Mouse (Mus musculus) cerebellum, postnatal 36 days (tissue): ENCODE data around the gene Il11ra1.
"Not testable (repeated sequence)": the region's sequence is repeated elsewhere in the genome, so short reads cannot be mapped to it uniquely, and the experiment has no call there.

Experiments used
- DNase-seq, 2 experiments: peaks; one replicate each; pipeline ENCODE4 v3.0.0; 2021 to 2022; ENCODE audit warnings: mixed read lengths in 2 of 2

The Il11ra1 gene

DNA sequence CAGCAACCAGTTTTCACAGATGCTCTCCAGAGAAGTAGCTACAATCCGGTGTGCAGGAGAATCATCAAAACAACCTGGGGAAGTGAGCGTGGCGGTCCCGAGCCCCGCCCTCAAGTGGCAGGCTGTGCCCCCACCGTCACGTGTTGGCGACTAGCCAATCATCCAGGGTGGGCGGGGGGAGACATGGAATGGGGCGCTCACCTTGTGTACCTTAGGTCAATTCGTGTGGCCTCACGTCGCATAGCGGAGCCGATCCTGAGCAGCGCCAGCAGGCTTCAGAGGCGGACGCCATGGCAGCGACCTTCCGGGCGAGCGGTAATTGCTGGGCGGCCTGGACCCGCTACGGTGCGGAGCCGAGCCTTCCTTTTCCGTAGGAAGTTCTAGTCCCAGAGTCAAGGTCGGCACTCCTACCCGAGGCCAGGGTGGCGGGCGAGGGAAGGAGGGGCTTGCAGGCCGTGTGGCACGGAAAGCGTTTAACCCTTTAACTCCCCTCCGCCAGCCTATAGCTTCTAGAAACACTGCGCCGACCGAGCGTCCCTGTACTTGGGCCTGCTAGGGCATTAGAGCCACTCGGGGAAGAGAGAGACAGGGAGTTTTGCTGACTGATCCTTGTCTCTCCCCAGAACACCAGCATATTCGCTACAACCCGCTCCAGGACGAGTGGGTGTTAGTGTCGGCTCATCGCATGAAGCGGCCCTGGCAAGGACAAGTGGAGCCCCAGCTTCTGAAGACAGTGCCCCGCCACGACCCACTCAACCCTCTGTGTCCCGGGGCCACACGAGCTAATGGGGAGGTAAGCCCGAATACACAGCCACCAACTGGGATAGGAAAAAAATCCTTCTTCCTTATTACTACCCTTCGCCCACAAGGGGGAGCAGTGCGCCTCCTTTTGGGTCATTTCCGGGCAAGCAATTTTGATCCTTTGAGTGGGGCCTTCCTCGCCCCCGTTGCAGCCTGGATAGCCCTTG lies 55.8 kb downstream of the Il11ra1 start, which contains the start of gene Sigmar1:
TSS of gene Sigmar1 (minus strand) at position 820 of the 968 bp plus-strand sequence.
- peak; percentile 85 to 88 for DNase-seq

DNA sequence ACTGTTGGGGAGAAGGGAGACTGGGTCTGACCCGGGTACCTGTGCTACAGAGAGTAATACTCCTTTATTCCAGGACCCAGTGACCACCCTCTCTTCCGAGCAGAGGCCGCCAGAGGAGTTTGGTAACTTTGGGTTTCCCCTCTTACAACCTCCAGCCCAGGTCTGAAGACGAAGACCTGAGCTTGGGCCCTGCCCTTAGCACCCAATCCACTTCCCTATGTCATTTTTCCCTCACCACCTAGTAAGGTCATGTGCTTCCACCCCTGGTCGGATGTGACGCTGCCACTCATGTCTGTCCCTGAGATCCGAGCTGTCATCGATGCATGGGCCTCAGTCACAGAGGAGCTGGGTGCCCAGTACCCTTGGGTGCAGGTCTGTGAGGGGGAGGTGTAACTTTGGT lies 56.7 kb downstream of the Il11ra1 start:
- peak in 1 of 2 experiments; percentile 21 for DNase-seq

DNA sequence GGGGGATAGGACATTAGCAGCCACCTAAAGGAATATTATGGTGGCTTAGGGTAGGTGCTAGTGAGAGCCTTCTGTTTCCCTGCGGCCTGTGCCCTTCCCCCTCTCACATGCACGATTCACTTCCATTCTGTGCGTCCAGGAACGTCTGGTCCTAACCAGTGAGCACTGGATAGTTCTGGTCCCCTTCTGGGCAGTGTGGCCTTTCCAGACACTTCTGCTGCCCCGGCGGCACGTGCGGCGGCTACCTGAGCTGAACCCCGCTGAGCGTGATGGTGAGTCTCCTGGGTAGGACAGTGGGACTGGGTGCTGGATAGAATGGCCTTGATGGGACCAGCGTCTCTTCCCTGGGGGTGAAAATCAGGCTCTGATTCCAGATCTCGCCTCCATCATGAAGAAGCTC lies 57.5 kb downstream of the Il11ra1 start:
- DNase-seq: no peak

DNA sequence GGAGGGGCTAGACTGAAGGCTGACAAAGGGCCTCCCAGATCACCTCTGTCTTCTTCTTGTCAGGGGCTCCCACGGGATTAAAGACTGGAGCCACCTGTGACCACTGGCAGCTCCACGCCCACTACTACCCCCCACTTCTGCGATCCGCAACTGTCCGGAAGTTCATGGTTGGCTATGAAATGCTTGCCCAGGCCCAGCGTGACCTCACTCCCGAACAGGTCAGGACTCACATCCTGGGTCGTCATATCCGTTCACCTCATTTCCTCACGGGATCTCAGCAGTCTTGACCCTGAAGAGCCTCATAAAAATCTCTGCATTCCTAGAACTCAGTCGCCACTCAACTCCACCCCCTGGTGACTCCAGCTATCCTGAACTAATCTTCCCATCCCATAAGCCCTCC lies 58.2 kb downstream of the Il11ra1 start:
- no peak for DNase-seq

DNA sequence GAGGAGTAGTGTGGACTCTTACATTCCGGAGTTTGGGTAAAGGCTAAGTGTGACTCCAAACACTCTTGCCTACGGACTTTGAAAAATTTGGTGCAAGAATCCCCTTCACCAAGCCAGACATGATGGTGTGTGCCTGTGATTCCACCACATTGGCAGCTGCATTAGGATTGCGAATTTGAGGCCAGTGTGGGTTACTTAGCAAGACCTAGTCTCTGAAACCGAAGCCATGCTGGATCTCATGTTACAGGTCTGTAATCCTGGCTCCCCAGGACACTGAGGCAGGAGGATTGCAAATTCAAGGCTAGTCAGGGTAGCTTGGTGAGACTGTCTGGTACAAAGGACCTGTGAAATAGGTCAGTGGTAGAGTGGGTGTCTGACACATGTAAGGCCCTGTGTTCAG lies 58.9 kb downstream of the Il11ra1 start:
- no peak for DNase-seq

DNA sequence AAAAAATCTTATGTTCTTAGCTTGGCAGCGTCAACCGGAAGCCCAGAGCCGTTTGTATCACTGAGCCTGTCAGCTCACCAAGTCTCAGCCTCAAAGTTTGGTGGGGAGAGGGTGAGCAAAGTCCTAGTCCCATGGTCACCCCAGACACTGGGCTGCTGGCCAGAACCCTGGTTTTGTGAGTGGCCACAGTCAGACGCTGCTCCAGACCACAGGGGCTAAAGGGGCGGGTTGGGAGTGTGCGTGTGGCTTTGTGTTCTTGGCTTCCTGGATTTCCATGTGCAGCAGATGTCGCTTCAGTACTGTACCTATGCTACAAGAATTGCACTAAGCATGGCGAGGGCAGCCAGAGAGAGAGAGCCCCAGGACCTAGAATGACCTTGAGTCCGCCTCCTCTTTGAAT lies 59.4 kb downstream of the Il11ra1 start:
- peak in 1 of 2 experiments; percentile 37 for DNase-seq

DNA sequence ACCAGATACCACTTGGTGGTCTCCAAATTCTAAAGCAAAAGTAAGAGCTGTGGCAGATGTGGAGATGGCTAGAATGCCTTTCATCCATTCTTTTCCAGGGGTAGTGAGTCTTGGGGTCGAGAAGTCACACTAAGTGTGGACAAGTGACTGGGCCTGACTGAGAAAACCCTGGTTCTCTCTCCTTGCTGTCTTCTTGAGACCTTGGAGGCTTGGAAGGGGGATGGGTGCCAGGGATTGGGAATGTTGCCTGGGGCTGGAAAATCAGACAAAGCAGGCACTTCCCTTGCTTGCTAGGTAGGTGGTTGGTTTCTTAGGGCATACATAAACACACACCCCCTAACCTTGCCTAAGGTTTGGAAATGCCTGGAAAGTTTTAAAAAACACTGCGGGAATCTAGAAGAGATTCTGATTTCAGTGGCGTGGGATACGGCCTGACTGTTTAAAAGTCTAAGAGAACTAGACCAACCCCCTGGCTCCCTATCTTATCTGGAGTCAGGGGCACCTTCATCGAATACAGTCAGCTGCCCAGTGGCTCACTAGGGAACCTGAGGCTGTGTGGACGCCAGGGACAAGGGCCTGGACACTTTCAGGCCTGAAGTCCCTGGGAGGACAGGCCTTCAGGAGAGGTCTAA lies 60.0 kb downstream of the Il11ra1 start:
- no peak for DNase-seq

DNA sequence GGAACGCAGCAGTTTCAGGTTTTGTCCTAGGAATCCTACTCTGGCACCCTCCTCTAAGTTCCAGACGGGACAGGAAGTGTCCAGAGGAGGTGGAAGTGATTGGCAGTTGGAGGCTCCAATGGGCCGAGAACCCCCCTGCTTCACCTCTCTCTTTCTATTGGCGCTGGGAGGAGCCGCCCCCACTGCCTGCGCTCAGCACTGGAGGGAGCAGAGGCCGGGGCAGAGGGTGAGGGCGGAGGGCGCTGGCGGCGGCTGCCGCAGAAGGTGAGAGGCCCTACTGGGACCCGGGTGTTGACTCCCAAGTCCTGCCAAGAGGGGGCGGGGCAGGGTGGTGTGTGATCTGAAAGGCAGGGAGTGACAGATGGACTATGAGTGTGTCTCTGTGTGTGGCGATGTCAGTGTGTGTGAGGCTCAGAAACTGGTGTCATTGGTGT lies 60.5 kb downstream of the Il11ra1 start:
- DNase-seq: peak; percentile 88 to 93

DNA sequence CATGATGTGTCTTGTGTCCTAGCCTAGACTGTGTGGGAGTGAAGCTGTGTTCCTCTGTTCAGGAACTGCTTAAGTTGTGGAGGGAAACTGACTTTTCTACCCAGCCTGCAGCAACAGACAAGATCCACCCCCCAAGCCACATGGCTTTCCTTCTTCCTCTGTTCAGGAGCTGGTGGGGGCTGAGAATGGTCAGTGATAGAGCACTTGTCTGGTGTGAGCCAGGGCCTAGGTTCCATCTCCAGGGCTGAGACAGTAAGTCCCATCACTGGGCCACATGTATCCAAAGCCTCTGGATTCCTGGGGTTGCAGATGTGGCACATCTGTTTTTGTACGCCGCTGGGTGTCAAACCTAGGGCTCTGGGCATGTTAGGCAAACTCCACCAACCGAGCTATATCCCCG lies 61.1 kb downstream of the Il11ra1 start:
- no peak for DNase-seq

DNA sequence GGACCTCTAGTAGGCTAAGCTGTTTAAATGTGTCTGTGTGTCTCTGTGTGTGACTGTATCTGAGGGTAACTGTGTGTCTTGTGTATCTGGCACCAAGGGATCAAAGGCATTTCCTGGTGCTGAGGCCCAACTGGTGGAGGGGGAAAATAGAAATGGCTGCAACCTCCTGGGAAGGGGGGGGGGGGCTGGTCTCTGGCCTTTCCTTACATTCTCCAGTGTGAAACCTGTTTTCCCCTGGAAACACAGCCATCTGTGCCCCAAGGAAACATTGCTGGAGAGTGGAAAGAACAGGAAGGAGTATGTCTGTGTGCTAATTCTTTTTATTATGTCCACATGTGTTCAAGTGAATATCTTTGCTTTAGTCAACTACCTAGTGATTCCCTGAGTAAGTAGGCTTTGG lies 61.9 kb downstream of the Il11ra1 start:
- DNase-seq: no peak

DNA sequence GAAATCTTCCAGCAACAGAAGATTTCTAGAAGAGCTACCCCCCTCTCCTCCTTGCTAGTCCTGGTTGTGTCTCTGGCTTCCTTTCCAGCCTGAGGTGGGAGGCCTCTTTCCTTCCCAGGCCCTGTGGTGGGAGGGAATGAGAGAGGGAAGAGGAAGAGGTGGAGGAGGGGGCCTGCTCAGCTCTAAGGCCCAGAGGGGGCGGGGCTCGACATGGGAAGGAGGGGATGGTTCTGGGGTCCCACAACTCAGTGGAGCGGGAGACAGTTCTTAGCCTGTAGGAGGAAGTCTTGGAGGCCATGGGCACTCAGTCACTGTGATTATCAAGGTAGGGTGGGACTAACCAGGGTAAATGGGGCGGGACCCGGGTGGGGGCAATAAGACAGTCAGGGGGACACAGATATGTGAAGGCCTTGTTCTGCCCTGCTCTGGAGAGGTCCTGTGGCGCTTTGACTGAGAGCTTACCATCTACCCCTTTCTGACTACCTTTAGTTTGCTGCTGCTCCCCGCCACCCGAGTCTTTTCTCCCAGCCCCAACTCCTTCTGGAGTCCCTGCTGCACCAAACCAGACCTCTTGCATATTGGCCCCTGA lies 62.4 kb downstream of the Il11ra1 start:
- DNase-seq: no peak

DNA sequence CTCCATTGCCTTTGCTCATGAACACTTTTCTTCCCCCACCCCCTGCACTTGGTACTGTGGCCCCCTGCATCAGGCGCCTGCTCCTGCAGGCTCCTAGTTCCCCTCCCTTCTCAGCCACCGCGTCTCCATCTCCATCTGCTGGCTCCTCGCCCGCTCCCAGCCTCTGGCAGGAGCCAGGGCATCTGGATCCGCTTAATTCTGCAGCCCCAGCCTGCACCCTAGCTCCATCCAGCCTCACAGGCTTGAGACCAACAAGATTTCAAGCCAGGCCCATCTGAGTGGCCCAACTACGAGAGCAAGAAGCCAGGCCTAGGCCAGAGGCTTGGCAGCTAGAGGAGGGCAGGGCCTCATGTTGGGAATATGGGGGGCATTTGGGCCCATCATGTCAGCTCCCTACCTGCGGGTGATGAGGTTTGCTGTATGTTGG lies 62.9 kb downstream of the Il11ra1 start:
- peak in 1 of 2 experiments; percentile 50 for DNase-seq

DNA sequence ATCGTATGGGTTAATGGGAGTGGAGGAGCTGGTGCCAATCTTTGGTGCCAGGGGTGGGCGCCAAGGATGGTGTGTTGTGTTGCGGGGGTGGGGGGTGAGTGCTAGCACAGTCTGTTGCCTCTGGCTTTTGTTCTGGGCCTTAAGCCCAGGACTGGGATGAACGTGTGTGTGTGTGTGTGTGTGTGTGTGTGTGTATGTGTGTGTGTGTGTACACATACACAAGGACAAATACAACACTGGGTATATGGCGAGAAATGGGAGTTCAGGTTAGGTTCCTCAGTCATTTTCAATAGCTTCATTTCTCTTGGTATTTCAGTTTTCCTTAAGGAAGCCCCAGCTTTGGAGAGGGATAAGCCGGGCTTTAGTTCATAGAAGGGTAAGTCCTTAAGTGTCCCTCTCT lies 63.4 kb downstream of the Il11ra1 start:
- DNase-seq: not testable (repeated sequence)

DNA sequence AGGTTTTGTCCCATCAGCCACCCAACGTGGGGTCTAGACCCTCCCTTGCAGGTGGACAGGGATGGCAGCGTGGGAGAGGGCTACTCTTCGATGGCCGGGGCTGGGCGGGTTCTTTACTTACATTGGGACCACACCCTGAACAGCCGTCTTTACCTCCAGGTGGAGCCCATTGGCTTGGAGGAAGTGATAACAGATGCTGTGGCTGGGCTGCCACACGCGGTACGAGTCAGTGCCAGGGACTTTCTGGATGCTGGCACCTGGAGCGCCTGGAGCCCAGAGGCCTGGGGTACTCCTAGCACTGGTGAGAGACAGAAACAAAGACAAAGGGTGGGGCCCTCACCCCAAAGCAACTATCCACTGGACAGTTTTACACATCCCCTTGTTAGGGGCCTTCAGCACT lies 67.5 kb downstream of the Il11ra1 start:
- DNase-seq: not testable (repeated sequence)

DNA sequence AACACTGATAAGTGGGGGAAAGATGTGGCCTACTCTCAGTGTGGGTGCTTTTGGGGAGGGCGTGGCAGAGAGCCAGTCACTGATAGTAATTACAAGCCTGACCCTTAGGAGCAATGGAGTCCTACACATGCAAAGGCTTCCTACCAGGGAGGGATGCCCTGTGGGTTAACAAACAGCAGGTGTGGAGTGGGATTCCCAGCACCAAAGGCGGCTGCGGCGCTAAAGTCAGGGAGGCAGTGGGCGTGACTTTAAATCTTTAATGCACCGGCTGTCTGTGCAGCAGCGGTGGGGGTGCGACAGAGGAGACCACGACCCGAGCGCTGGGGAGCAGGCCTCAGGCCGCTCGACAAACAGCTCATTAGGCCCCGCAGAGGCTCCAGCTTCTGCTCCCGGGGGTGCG lies 73.2 kb downstream of the Il11ra1 start:
- DNase-seq: not testable (repeated sequence)

DNA sequence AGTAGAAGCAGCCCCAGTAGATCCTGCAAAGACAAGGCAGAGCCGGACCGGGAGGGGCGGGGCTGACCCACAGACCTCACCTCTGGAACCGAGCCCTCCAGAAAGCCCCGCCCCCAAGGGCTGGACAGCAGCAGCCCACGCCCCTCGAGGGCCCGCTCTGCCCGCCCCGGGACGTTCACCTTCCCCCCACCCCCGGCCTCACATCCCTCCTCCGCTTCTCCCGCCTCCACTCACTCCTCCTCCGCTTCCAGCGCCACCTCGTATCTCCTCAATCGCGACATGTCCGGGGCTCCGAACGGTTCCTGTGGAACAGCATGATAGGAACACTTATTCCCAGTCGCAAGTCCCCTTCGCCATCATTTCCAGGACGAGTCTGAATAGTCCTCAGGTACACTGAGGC lies 73.7 kb downstream of the Il11ra1 start:
- peak; percentile 62 to 66 for DNase-seq

DNA sequence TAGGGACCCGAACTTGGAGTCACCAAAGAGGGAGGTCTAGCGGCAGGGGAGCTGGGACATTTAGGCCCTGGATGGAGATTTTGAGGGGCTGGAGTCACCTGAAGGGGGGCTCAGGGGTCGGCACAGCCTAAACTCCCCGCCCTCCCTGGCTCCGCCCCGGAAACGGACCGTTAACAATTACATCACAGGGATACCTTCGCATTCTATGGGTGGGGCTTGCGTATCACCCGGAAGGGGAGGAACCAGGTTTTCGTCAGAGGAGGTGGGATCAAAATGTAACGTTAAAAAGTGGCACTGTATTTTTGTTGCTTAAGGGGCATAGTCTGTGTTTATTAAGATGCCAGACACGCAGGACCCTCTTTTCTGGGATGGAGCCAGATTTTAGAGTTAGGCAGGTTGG lies 74.2 kb downstream of the Il11ra1 start, which contains the start of gene Ccl27a:
TSS of gene Ccl27a (minus strand) at position 246 of the 400 bp plus-strand sequence.
- peak; percentile 76 to 83 for DNase-seq

DNA sequence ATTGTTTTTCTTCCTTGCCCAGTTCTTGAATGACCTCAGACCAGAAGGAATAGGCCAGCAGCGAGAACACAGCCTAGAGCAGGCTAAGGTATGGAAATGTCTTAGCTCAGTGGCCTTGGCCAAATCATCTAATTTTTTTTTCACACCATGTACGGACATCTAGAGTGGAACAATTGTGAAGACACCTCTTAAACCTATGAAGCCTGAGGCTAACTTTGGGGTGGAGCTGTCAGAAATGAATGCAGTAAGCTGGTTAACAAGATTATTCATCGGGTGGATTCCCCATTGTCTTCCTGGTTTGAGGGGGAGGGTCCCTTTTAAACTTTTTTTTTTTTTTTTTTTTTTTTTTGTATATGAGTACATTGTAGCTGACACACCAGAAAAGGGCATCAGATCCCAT lies 74.7 kb downstream of the Il11ra1 start:
- DNase-seq: not testable (repeated sequence)

DNA sequence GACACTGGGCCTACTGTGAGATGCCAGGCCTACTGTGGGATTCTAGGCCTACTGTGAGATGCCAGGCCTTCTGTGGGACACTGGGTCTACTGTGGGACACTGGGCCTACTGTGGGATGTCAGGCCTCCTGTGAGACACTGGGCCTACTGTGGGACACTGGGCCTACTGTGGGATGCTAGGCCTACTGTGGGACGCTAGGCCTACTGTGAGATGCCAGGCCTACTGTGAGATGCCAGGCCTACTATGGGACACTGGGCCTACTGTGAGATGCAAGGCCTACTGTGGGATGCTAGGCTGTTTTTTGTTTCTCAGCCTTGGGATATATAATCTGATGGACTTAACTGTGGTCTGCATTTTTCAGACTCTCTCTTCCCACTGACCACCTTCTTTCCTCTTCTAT lies 76.1 kb downstream of the Il11ra1 start:
- not testable (repeated sequence) for DNase-seq

DNA sequence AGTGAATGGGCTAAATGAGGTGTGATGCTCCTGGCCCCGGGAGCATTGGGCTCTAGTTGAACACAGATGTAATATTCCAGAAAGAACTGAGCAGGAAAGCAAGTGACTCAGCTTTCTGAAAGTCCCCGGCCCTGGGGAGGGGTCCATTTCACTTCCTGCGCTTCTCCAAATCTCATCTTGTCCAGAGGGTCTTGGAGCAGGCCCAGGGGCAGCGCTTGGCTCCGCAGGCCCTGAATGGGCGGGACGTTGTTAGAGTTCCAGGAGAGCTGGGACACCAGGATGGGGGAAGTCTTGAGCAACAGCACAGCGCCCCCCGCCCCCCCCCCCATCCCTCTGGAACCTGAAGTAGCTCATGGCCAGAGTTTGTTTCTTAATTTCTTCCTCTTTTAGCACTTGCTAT lies 81.5 kb downstream of the Il11ra1 start:
- DNase-seq: not testable (repeated sequence)

DNA sequence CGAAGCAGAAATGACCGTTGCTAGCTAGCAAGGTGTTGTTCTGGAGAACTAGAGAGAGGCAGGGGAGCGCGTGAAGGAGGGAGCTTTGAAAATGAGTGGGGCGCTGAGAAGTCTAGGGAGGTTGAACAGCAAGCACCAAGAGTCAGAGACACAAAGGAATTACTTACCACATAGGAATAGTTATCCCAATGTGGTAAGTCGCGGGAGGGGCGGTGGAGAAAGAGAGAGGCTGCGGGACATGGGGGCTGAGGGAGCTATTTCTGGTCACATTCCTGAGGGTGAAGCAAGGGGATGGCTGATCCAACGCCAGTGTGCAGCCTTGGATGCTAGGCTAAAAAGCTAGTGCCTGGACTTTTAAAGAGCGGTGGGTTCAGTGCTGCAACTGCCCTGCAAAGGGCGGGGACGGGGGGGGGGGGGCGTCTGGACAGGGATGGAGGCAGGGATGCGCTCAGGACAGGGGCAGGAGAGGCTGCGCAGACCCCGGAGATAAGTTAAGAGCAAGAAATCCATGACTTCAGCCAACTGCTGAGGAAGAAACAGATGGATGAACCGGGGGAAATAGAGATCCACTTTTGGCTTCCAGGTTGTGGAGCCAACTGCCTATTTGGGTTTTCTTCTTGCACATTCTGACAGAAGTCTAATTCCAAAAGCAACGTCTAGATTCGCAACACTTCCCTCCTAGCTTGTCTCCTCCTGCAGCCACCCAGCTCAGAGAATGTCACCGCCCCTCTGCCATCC lies 82.1 kb downstream of the Il11ra1 start:
- peak in 1 of 2 experiments; percentile 29 for DNase-seq

DNA sequence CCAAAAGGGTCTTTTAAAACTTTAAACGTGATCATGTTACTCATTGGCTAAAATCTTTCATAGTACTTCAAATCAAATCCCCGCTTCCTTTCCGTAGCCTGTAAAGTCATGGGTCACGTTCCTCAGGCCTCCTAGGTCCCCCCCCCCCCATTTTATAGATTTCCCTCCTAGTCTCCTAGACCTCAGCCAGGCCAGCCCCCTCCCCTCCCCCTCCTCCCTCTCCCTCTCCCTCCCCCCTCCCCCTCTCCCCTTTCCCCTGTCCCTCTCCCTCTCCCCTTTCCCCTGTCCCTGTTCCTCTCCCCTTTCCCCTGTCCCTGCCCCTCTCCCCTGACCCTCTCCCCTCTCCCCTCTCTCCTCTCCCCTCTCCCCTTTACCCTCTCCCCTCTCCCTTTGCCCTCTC lies 82.9 kb downstream of the Il11ra1 start:
- not testable (repeated sequence) for DNase-seq

DNA sequence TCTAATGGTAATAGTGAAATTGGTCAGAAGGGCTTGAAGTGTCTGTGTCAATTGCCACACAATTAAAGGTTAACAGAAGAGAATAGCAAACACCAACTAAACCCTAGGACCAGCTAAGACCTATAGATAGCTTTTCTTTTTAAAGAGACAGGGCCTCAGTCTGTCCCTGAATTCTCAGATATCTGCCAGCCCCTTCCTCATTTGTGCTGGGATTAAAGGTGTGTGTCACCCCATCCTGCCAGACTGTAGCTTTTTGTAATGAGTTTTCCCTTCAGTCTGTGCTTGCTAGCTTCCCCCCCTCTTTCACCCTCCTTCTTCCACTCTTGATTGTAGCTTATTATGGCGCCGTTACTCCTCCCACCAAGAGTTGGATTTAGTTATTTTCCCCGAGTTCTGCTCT lies 83.4 kb downstream of the Il11ra1 start:
- DNase-seq: not testable (repeated sequence)
